Mouse (Mus musculus) megakaryocyte, embryonic 14.5 days (primary cell): ENCODE measurements at regions not wholly inside any gene's neighbourhood (a gene's known extent, or its start where the extent isn't known, plus 50 kb on each side); places are given as distances from the start of the nearest gene placed in this dataset.

ENCODE experiments used
- FLI1 ChIP-seq: IDR thresholded peaks from 2 replicates; pipeline ENCODE4 v1.6.1; 2012; ENCODE audit warnings: low read length, inconsistent platforms, mixed read lengths
- GATA1 ChIP-seq: IDR thresholded peaks from 3 replicates; pipeline ENCODE4 v1.6.1; 2012; ENCODE audit warnings: mixed read lengths, low read length, inconsistent platforms, borderline replicate concordance

- no peak for TF ChIP-seq FLI1
- TF ChIP-seq GATA1, result no peak
These were observed 437.0 kb upstream of the Fam160b2 start for GRCm38 (mm10) chr14:71036620-71037019.
